Mouse (Mus musculus) CH12.LX (cell line): ENCODE data around the gene Cntn2. TPM values are rescaled to one million over a fixed set of nuclear protein-coding genes. Genes with fewer than 3 reads are reported as not detected.

Experiments used
- DNase-seq: peaks from one replicate; pipeline ENCODE4 v3.0.0-alpha.2; 2013; ENCODE audit errors: extremely low read depth
- H3K27ac ChIP-seq: 2 replicates; pipeline ENCODE4 v1.5.1; 2012; ENCODE audit warnings: low read depth, mild to moderate bottlenecking, control low read depth, moderate library complexity; ENCODE audit not compliant: insufficient read depth
- H3K27me3 ChIP-seq: replicated peaks from 2 replicates; pipeline ENCODE3; 2012; ENCODE audit warnings: inconsistent platforms
- H3K36me3 ChIP-seq, 2 experiments: replicated peaks in 1 of 2; 2 replicates each; pipeline versions ENCODE3 to v1.6.1; 2012; ENCODE audit warnings: inconsistent platforms in 1 of 2, low read length in 1 of 2, mild to moderate bottlenecking in 1 of 2, mixed read lengths in 1 of 2, moderate library complexity in 1 of 2; ENCODE audit not compliant: control insufficient read depth in 1 of 2, insufficient read depth in 1 of 2
- H3K4me1 ChIP-seq, 2 experiments: 2 replicates each; pipeline ENCODE4 v1.6.1; 2012; ENCODE audit warnings: inconsistent platforms in 1 of 2, moderate library complexity in 1 of 2; ENCODE audit not compliant: insufficient read depth in 2 of 2, control insufficient read depth in 1 of 2
- H3K4me2 ChIP-seq: 2 replicates; pipeline ENCODE4 v1.6.1; 2012; ENCODE audit warnings: low read depth, mild to moderate bottlenecking, control low read depth; ENCODE audit not compliant: poor library complexity, insufficient read depth, severe bottlenecking
- H3K4me3 ChIP-seq, 3 experiments: fragments of 150-350 bp in 1 of 3; sonication (generic) in 1 of 3; replicated peaks in 1 of 3; 2 replicates each; pipeline versions ENCODE3 to v1.5.1; 2011 to 2012; ENCODE audit warnings: low read depth in 2 of 3, low read length in 2 of 3, mild to moderate bottlenecking in 2 of 3, moderate library complexity in 2 of 3, control low read depth in 1 of 3, improper control_type of control experiment in 1 of 3, inconsistent platforms in 1 of 3, mixed read lengths in 1 of 3; ENCODE audit not compliant: poor library complexity in 1 of 3
- H3K79me2 ChIP-seq: replicated peaks from 2 replicates; pipeline ENCODE4 v1.6.1; 2012; ENCODE audit warnings: mild to moderate bottlenecking, moderate library complexity; ENCODE audit not compliant: control insufficient read depth, poor library complexity, insufficient read depth, severe bottlenecking; ENCODE audit errors: extremely low read depth
- H3K9ac ChIP-seq: 2 replicates; pipeline ENCODE4 v1.6.1; 2012; ENCODE audit warnings: low read depth, mild to moderate bottlenecking, control low read depth, moderate library complexity; ENCODE audit not compliant: insufficient read depth
- H3K9me3 ChIP-seq: replicated peaks from 2 replicates; pipeline ENCODE3; 2012; ENCODE audit warnings: low read length, inconsistent platforms, mixed read lengths
- BHLHE40 ChIP-seq: IDR thresholded peaks from 2 replicates; pipeline ENCODE4 v1.6.1; 2011; ENCODE audit warnings: mild to moderate bottlenecking, low read depth, low read length, improper control_type of control experiment
- CHD2 ChIP-seq: IDR thresholded peaks from 2 replicates; pipeline ENCODE4 v1.6.1; 2011; ENCODE audit warnings: low read length, improper control_type of control experiment
- CTCF ChIP-seq, 2 experiments: IDR thresholded peaks in 1 of 2; conservative IDR thresholded peaks in 1 of 2; 2 replicates each; pipeline ENCODE4 v1.5.1; 2011 to 2012; ENCODE audit warnings: low read depth in 2 of 2, low read length in 2 of 2, improper control_type of control experiment in 1 of 2, inconsistent platforms in 1 of 2, mild to moderate bottlenecking in 1 of 2, moderate library complexity in 1 of 2
- E2F4 ChIP-seq: IDR thresholded peaks from 2 replicates; pipeline ENCODE4 v1.6.1; 2011; ENCODE audit warnings: low read depth, low read length, improper control_type of control experiment; ENCODE audit not compliant: insufficient replicate concordance
- ELF1 ChIP-seq: IDR thresholded peaks from 2 replicates; pipeline ENCODE4 v1.6.1; 2014; ENCODE audit warnings: low read depth, mild to moderate bottlenecking, inconsistent platforms, low read length, improper control_type of control experiment
- EP300 ChIP-seq: IDR thresholded peaks from 2 replicates; pipeline ENCODE4 v1.6.1; 2011; ENCODE audit warnings: low read length, improper control_type of control experiment
- ETS1 ChIP-seq: conservative IDR thresholded peaks from 2 replicates; pipeline ENCODE4 v1.6.1; 2012; ENCODE audit warnings: low read depth, mild to moderate bottlenecking, inconsistent platforms, low read length, improper control_type of control experiment, moderate library complexity
- GABPA ChIP-seq: IDR thresholded peaks from 2 replicates; pipeline ENCODE4 v1.6.1; 2012; ENCODE audit warnings: low read depth, low read length, improper control_type of control experiment, inconsistent platforms; ENCODE audit not compliant: insufficient replicate concordance
- HCFC1 ChIP-seq: IDR thresholded peaks from 2 replicates; pipeline ENCODE4 v1.6.1; 2012; ENCODE audit warnings: low read depth, mild to moderate bottlenecking, inconsistent platforms, low read length, improper control_type of control experiment
- IRF4 ChIP-seq: IDR thresholded peaks from 2 replicates; pipeline ENCODE4 v1.6.1; 2014; ENCODE audit warnings: low read depth, mild to moderate bottlenecking, inconsistent platforms, low read length, improper control_type of control experiment
- KAT2A ChIP-seq: IDR thresholded peaks from 2 replicates; pipeline ENCODE4 v1.6.1; 2012; ENCODE audit warnings: low read length, improper control_type of control experiment, inconsistent platforms; ENCODE audit not compliant: insufficient replicate concordance
- MAFK ChIP-seq: IDR thresholded peaks from 2 replicates; pipeline ENCODE4 v1.6.1; 2011; ENCODE audit warnings: low read length, improper control_type of control experiment; ENCODE audit not compliant: insufficient replicate concordance
- MYC ChIP-seq: IDR thresholded peaks from 2 replicates; pipeline ENCODE4 v1.6.1; 2011; ENCODE audit warnings: low read depth, mild to moderate bottlenecking, improper control_type of control experiment, low read length
- PAX5 ChIP-seq: IDR thresholded peaks from 2 replicates; pipeline ENCODE4 v1.6.1; 2012; ENCODE audit warnings: low read length, inconsistent platforms, mixed read lengths
- POLR2A ChIP-seq: IDR thresholded peaks from 2 replicates; pipeline ENCODE4 v1.6.1; 2011; ENCODE audit warnings: low read depth, mild to moderate bottlenecking, improper control_type of control experiment, low read length
- POLR2AphosphoS2 ChIP-seq: IDR thresholded peaks from 2 replicates; pipeline ENCODE4 v1.6.1; 2011; ENCODE audit warnings: low read depth, low read length, improper control_type of control experiment
- RCOR1 ChIP-seq: conservative IDR thresholded peaks from 2 replicates; pipeline ENCODE4 v1.6.1; 2012; ENCODE audit warnings: low read depth, mild to moderate bottlenecking, inconsistent platforms, low read length, improper control_type of control experiment
- TCF12 ChIP-seq: IDR thresholded peaks from 2 replicates; pipeline ENCODE4 v1.6.1; 2014; ENCODE audit warnings: low read depth, mild to moderate bottlenecking, inconsistent platforms, low read length, improper control_type of control experiment
- UBTF ChIP-seq: IDR thresholded peaks from 2 replicates; pipeline ENCODE4 v1.6.1; 2012; ENCODE audit warnings: low read depth, mild to moderate bottlenecking, inconsistent platforms, low read length, improper control_type of control experiment, moderate library complexity
- USF1 ChIP-seq: IDR thresholded peaks from 2 replicates; pipeline ENCODE4 v1.6.1; 2014; ENCODE audit warnings: low read depth, mild to moderate bottlenecking, inconsistent platforms, low read length, improper control_type of control experiment
- USF2 ChIP-seq: conservative IDR thresholded peaks from 2 replicates; pipeline ENCODE4 v1.6.1; 2011; ENCODE audit warnings: low read depth, low read length, improper control_type of control experiment
- ZNF384 ChIP-seq: IDR thresholded peaks from 2 replicates; pipeline ENCODE4 v1.6.1; 2012; ENCODE audit warnings: low read depth, low read length, improper control_type of control experiment, inconsistent platforms
- dilution Hi-C: fragments of 300-500 bp; cut with MboI; formaldehyde crosslinking; loops from 2 replicates; pipeline ENCODE4 v1.14.3; 2020; ENCODE audit warnings: low sequenced_read_pairs; ENCODE audit not compliant: extremely low pct_unique_long_range_greater_than_20kb, extremely low pct_ligation_motif_present
- in situ Hi-C: fragments of 300-500 bp; cut with MboI; formaldehyde crosslinking; loops from 3 replicates; pipeline ENCODE4 v1.14.3; 2019; ENCODE audit warnings: low sequenced_read_pairs, low pct_ligation_motif_present, low pct_unique_long_range_greater_than_20kb, mixed read lengths
- polyA plus RNA-seq: library from polyadenylated mRNA; unstranded; fragments of >175 nt; gene quantifications from 2 replicates; pipeline ENCODE4 v1.2.1, GENCODE M21; 2012; ENCODE audit warnings: low read depth; ENCODE audit not compliant: insufficient read length
- total RNA-seq, 2 experiments: library from RNA; depleted of rRNA; stranded (reverse); fragments of 300-350 nt in 1 of 2; fragments of >200 nt in 1 of 2; gene quantifications; 2 replicates each; pipeline ENCODE4 v1.2.3; 2012 to 2014

The Cntn2 gene
- total and polyA plus RNA-seq, 3 experiments, result 0.04 to 0.05 (median 0.04) TPM

- Histone ChIP-seq H3K36me3 (peaks cover 0 to 25% of the 10 kb centered on the region in 2 experiments), H3K27me3 (no peaks in the 10 kb centered on the region), H3K79me2 (no peaks in the 10 kb centered on the region), H3K4me2 (no peak overlapping the region), H3K9me3 (no peaks in the 10 kb centered on the region), H3K9ac (no peak overlapping the region), H3K4me1 (peaks cover 0 to 5% of the 10 kb centered on the region in 2 experiments; a peak in 1 of 4 replicates), H3K4me3 (no peak overlapping the region), H3K27ac (no peak overlapping the region)
- TF ChIP-seq CTCF (conservative IDR thresholded peaks at IDR 0.05 in 1 of 2, IDR thresholded peaks at IDR 0.05 in 1 of 2; ENCODE audit: low read depth in 2 of 2, low read length in 2 of 2) (peak in 1 of 2 experiments; percentile 27; a peak in 2 of 4 replicates), MAFK (no peak), USF2 (no peak), IRF4 (no peak), USF1 (no peak), POLR2AphosphoS2 (no peak), POLR2A (no peak), BHLHE40 (no peak)
- dilution Hi-C loops (no loop called here), in situ Hi-C loops (no loop called here)
- no peak for DNase-seq
Measured at GRCm38 (mm10) chr1:132469519-132469918, 73.5 kb downstream of the Cntn2 start.

GRCm38 (mm10) chr1:132468926-132469325, 74.1 kb downstream of the Cntn2 start:
- Histone ChIP-seq H3K4me1 (peaks cover 0 to 5% of the 10 kb centered on the region in 2 experiments; a peak in 1 of 4 replicates), H3K4me3 (no peak overlapping the region), H3K36me3 (peaks cover 0 to 25% of the 10 kb centered on the region in 2 experiments), H3K27ac (no peak overlapping the region), H3K9ac (no peak overlapping the region), H3K79me2 (no peaks in the 10 kb centered on the region), H3K9me3 (no peaks in the 10 kb centered on the region), H3K4me2 (no peak overlapping the region), H3K27me3 (no peaks in the 10 kb centered on the region)
- in situ Hi-C loops, result no loop called here
- TF ChIP-seq ZNF384 (no peak), E2F4 (no peak), POLR2A (no peak), HCFC1 (no peak), TCF12 (no peak), UBTF (no peak), MAFK (no peak), ETS1 (no peak), CHD2 (no peak), KAT2A (no peak), CTCF (conservative IDR thresholded peaks at IDR 0.05 in 1 of 2, IDR thresholded peaks at IDR 0.05 in 1 of 2; ENCODE audit: low read depth in 2 of 2, low read length in 2 of 2) (no peak), EP300 (no peak), USF1 (no peak), ELF1 (no peak), GABPA (no peak), RCOR1 (no peak), PAX5 (no peak), MYC (no peak)
- no peak for DNase-seq
- dilution Hi-C loops, result no loop called here
